Mouse (Mus musculus) urinary bladder, postnatal 4 days (tissue): ENCODE results near the gene Eif3g.
A peak's percentile ranks its signal among the peaks of the same experiment; 100 is the strongest.

Experiments
- DNase-seq, 2 experiments: peaks; one replicate each; pipeline ENCODE4 v3.0.0; 2021 to 2022; ENCODE audit warnings: low spot score in 2 of 2

Gene Eif3g

GRCm38 (mm10) chr9:20889185-20890141 is 9.0 kb downstream of the Eif3g start:
- no peak for DNase-seq

- DNase-seq, result no peak
Measured at GRCm38 (mm10) chr9:20888386-20888765, 10.0 kb downstream of the Eif3g start.

GRCm38 (mm10) chr9:20887704-20888385 is 10.6 kb downstream of the Eif3g start, which contains the start of gene Ppan:
Gene Ppan (plus strand): TSS chr9:20888175.
- peak; percentile 92 to 96 for DNase-seq

GRCm38 (mm10) chr9:20887191-20887590 is 11.2 kb downstream of the Eif3g start:
- DNase-seq, result no peak

- no peak for DNase-seq
Measured at GRCm38 (mm10) chr9:20886563-20886962, 11.9 kb downstream of the Eif3g start.

- no peak for DNase-seq
Measured at GRCm38 (mm10) chr9:20879097-20879792, 19.2 kb downstream of the Eif3g start, which contains the start of gene Angptl6. Gene Angptl6 (minus strand): TSS chr9:20879727.

GRCm38 (mm10) chr9:20878710-20879065 is 19.7 kb downstream of the Eif3g start:
- DNase-seq, result no peak

GRCm38 (mm10) chr9:20878041-20878709 is 20.2 kb downstream of the Eif3g start:
- peak; percentile 99 to 100 for DNase-seq

- no peak for DNase-seq
Measured at GRCm38 (mm10) chr9:20877118-20878040, 21.0 kb downstream of the Eif3g start.

- no peak for DNase-seq
Measured at GRCm38 (mm10) chr9:20876318-20877117, 21.9 kb downstream of the Eif3g start.

- DNase-seq, result no peak
Measured at GRCm38 (mm10) chr9:20875021-20875790, 23.2 kb downstream of the Eif3g start.

GRCm38 (mm10) chr9:20873521-20873920 is 24.9 kb downstream of the Eif3g start:
- no peak for DNase-seq

- DNase-seq, result no peak
Measured at GRCm38 (mm10) chr9:20872991-20873390, 25.4 kb downstream of the Eif3g start.

- DNase-seq, result no peak
Measured at GRCm38 (mm10) chr9:20870211-20871173, 27.9 kb downstream of the Eif3g start.

- no peak for DNase-seq
Measured at GRCm38 (mm10) chr9:20869246-20869645, 29.2 kb downstream of the Eif3g start.

- DNase-seq, result peak in 1 of 2 experiments; percentile 53
Measured at GRCm38 (mm10) chr9:20868448-20869001, 29.9 kb downstream of the Eif3g start, which contains the start of gene A230050P20Rik. Gene A230050P20Rik (plus strand): TSS chr9:20868642.

GRCm38 (mm10) chr9:20866879-20867278 is 31.5 kb downstream of the Eif3g start:
- no peak for DNase-seq
